Mouse (Mus musculus): Measurements from ENCODE around the gene Traip.

GRCm38 (mm10) chr9:107971690-107972541, 22.0 kb downstream of the Traip start:
- TF ChIP-seq CTCF (IDR thresholded peaks at IDR 0.05; ENCODE audit: low read depth, low read length) = no peak
- TF ChIP-seq POLR2A (IDR thresholded peaks at IDR 0.05; ENCODE audit: extremely low read depth, insufficient read depth, low read length) = no peak

Measured in liver, adult 2 months (tissue).